ENCODE assay signal across 9 mouse cellular contexts in the genomic region with DNA sequence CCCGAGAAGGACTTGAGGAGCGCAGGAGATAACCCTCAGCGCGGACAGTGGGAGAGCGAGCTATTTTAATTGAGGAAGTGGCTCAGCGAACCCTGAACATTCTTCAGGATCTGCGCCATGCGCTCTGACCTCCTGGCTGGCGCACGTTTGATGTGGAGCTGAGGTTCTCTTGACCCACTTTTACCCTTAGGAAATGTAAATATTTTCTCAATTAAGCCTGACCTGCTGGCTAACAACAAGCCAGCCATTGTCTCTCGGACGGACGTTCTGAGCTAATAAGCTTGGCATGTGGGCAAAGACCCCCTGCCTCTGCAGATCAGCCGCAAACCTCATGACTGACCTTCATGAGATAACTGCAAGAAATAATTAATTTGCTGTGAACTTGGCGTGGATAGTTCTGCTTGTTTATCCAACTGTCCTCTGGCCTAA. TPM values are rescaled to one million over a fixed set of nuclear protein-coding genes. Genes with fewer than 3 reads are reported as not detected.
DNase-seq lines count a peak whose midpoint lies in the region; ATAC-seq lines count a peak whose summit lies in the region.
"Had no signal": no experiment of that assay in that cellular context is flagged by ENCODE, and none has a peak within 500 bp of the region (broad histone marks: within the 10 kb centered on the region; RNA-seq: fewer than 3 reads in every experiment).

No protein-coding gene starts in this region.

- DNase-seq in cerebellum, postnatal 14 days = peak; percentile 2 to 4
- DNase-seq in cerebellum, adult 11 months = no peak
- DNase-seq in ovary, postnatal 36 days (ENCODE audit: low spot score) = peak; percentile 33
- no peak for DNase-seq in ovary, postnatal 10 days (ENCODE audit: low spot score)
- DNase-seq in yolk sac, embryonic 10.5 days (ENCODE audit: low spot score) = peak; percentile 19
- no peak for DNase-seq in frontal cortex, postnatal 10 days (ENCODE audit: low spot score in 2 of 2)
- DNase-seq in layer of hippocampus, adult 9-10 months (ENCODE audit: low spot score) = no peak

- H3K4me3 ChIP-seq in limb, embryonic 12.5 days (replicated peaks) = no peak overlapping the region

- no peaks in the 10 kb centered on the region for H3K36me3 ChIP-seq in limb, embryonic 12.5 days

- peaks cover 18% of the 10 kb centered on the region for H3K4me1 ChIP-seq in limb, embryonic 12.5 days (replicated peaks)

- peaks cover 4% of the 10 kb centered on the region for H3K27me3 ChIP-seq in limb, embryonic 12.5 days

- H3K27ac ChIP-seq in limb, embryonic 12.5 days = no peak overlapping the region

- no peak for ATAC-seq in limb, embryonic 12.5 days (ENCODE audit: insufficient number of reproducible peaks, insufficient read depth, low FRiP score, low TSS enrichment, low read depth)

- no peak overlapping the region for H3K9ac ChIP-seq in limb, embryonic 12.5 days (replicated peaks)

- WGBS in limb, embryonic 12.5 days = 20% methylated on average over 15 of the region's 15 CpGs

- H3K4me2 ChIP-seq in limb, embryonic 12.5 days = peak overlapping the region; percentile 44

- no peaks in the 10 kb centered on the region for H3K9me3 ChIP-seq in limb, embryonic 12.5 days

RNA-seq across cellular contexts. Expression of a gene that starts 27.4 kb away (rescaled TPM):
- 1.4 and 2.1 TPM in 2 replicates for polyA plus RNA-seq in limb, embryonic 12.5 days (2016; fragmentation: Nextera tagmentation; extraction: Ambion mirVana)
- polyA plus RNA-seq: C2C12 had no signal

Comparison
In these comparisons a context has a peak if more than half of its experiments do, and no peak if none do; other contexts are left out.
1. DNase-seq: peak in cerebellum, postnatal 14 days (2 of 2), ovary, postnatal 36 days (single experiment) and yolk sac, embryonic 10.5 days (single experiment); none in cerebellum, adult 11 months (single experiment), ovary, postnatal 10 days (single experiment), frontal cortex, postnatal 10 days (0 of 2) and layer of hippocampus, adult 9-10 months (single experiment).